Mouse (Mus musculus): ENCODE measurements at regions not wholly inside any gene's neighbourhood (a gene's known extent, or its start where the extent isn't known, plus 50 kb on each side); places are given as distances from the start of the nearest gene placed in this dataset.

DNA sequence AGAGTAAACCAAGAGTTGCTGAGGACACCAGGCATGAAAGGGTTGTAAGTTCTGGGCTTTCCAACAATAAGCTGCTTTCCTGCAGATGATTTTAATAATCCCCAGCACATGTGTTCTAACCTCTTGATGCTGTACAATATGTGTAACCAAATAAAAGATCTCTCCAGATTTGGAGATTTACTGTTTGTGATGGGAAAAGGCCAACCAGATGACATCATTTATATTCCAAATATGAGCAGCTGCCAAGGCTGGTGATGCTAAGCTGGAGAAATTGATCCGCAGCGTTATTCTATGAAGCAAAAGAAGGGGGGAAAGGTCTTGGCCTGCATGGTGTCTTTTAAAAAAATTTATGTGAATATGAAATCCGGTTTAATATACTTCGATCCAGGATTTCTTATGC, 160.1 kb upstream of the Gm12728 start:
- no peak overlapping the region for H3K4me3 ChIP-seq (ENCODE audit: low read depth, low read length)
- no peaks in the 10 kb centered on the region for H3K9me3 ChIP-seq (ENCODE audit: control insufficient read depth, low read length)
- no peaks in the 10 kb centered on the region for H3K4me1 ChIP-seq (replicated peaks; ENCODE audit: control insufficient read depth, insufficient read depth, low read length)
- H3K4me2 ChIP-seq (ENCODE audit: low read length) = no peak overlapping the region
- no peak for ATAC-seq (replicated peaks; ENCODE audit: low FRiP score, low TSS enrichment, low read depth)
- no peak overlapping the region for H3K27ac ChIP-seq (ENCODE audit: low read depth)
- DNase-seq (ENCODE audit: low spot score) = no peak
- WGBS = 84% methylated on average over 4 of the region's 4 CpGs
- no peaks in the 10 kb centered on the region for H3K36me3 ChIP-seq (ENCODE audit: control insufficient read depth, insufficient read depth, low read length)
- no peaks in the 10 kb centered on the region for H3K27me3 ChIP-seq (replicated peaks; ENCODE audit: control insufficient read depth, insufficient read depth, low read length)
- H3K9ac ChIP-seq (ENCODE audit: low read length) = no peak overlapping the region

DNA sequence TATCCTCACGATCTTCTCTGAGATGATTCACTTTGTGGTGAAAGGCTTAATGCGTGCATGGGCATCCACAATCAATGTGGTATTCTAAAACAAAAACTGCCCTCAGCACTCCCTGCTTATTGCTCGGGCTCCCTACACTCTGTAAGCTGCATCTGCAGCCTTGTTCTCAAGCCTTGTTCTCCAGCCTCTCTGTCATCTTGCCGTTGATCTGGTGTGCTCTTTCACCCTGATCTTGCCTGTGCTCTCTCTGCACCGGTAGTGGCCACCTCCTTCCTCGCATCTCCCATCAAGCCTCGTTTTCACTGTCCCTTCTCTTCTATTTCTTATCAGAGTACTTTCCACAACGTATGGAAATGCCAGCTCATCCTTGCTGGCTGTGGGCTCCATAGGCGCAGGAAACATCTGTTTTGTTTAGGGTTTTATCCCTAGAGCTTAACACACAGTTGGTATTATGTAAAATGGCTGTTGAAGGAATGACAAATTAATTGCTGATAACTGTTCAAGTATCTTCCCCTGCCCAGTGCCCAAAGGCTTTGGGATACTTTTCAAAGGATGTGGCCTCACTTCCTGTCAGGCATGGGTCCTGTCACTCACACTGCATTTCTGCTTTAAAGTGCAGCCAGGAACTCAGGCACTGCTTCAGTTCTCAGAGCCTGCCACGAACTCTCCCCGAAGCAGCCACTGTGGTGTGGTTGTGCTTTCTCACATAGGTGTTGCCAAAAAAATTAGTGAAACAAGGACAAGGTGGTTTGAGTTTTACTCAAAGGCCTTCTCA, 158.9 kb upstream of the Gm12728 start:
- H3K4me2 ChIP-seq (ENCODE audit: low read length) = no peak overlapping the region
- H3K27me3 ChIP-seq (replicated peaks; ENCODE audit: control insufficient read depth, insufficient read depth, low read length) = no peaks in the 10 kb centered on the region
- H3K27ac ChIP-seq (ENCODE audit: low read depth) = no peak overlapping the region
- WGBS = 72% methylated on average over 11 of the region's 11 CpGs
- H3K9me3 ChIP-seq (ENCODE audit: control insufficient read depth, low read length) = no peaks in the 10 kb centered on the region
- no peak overlapping the region for H3K4me3 ChIP-seq (ENCODE audit: low read depth, low read length)
- H3K36me3 ChIP-seq (ENCODE audit: control insufficient read depth, insufficient read depth, low read length) = no peaks in the 10 kb centered on the region
- no peaks in the 10 kb centered on the region for H3K4me1 ChIP-seq (replicated peaks; ENCODE audit: control insufficient read depth, insufficient read depth, low read length)
- no peak for DNase-seq (ENCODE audit: low spot score)
- no peak overlapping the region for H3K9ac ChIP-seq (ENCODE audit: low read length)
- no peak for ATAC-seq (replicated peaks; ENCODE audit: low FRiP score, low TSS enrichment, low read depth)

DNA sequence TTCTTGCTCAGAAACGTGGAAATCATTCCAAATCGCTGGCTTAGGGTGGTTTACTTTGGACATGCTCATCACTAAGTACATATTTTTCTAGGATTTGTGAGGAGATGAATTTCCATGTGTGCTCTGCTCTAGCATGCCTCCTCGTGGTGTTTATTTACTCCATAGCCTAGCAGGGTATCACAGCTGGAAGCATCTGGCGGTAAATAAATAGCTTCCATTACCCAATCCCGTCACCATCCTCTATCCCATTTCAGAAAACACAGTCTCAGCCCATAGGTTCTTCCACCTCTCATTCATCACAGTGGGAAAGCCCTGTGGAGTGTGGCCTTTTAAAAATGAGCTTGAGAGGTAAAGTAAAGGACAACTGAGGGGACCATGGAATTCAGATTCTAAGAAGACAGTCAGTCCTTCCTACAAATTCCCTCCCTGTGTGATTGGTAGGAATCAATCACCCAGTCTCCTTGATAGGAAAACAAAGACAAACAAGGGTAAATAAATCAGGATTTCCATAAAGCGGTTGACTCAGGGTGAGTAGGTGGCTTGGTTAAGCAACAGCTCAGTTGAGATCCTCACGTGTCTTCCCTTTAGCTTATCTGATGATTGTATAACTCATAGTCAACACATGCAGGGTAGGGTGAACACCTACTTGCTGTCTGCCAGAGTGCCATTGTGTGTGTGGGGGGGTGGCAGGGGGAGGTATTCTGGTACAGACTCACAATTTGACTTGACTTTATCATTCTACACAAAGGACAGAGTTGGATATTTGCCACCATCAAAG, 156.9 kb upstream of the Gm12728 start:
- H3K4me3 ChIP-seq (ENCODE audit: low read depth, low read length) = no peak overlapping the region
- ATAC-seq (replicated peaks; ENCODE audit: low FRiP score, low TSS enrichment, low read depth) = no peak
- 70% methylated on average over 7 of the region's 7 CpGs for WGBS
- H3K4me1 ChIP-seq (replicated peaks; ENCODE audit: control insufficient read depth, insufficient read depth, low read length) = no peaks in the 10 kb centered on the region
- DNase-seq (ENCODE audit: low spot score) = no peak
- H3K9ac ChIP-seq (ENCODE audit: low read length) = no peak overlapping the region
- no peaks in the 10 kb centered on the region for H3K36me3 ChIP-seq (ENCODE audit: control insufficient read depth, insufficient read depth, low read length)
- no peaks in the 10 kb centered on the region for H3K9me3 ChIP-seq (ENCODE audit: control insufficient read depth, low read length)
- H3K4me2 ChIP-seq (ENCODE audit: low read length) = no peak overlapping the region
- no peak overlapping the region for H3K27ac ChIP-seq (ENCODE audit: low read depth)
- no peaks in the 10 kb centered on the region for H3K27me3 ChIP-seq (replicated peaks; ENCODE audit: control insufficient read depth, insufficient read depth, low read length)

DNA sequence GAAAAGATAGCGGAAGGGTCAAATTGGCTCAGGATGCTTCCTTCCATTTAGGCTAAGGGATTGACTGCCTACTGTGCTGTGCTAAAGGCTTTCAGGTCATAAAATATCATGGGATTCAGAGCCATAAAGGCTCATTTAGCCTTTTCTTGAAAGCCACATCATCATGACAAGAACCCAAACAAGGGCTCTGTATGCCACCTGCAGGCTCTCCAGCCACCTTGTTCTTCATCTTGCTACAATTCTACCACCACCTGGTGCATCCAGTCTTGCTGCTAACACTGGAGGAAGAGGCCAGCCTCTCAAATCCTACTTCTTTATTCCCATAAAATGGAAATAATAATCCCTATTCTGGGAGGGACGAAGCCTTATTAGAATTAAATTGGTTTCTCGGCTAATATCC, 155.9 kb upstream of the Gm12728 start:
- no peaks in the 10 kb centered on the region for H3K4me1 ChIP-seq (replicated peaks; ENCODE audit: control insufficient read depth, insufficient read depth, low read length)
- no peak overlapping the region for H3K9ac ChIP-seq (ENCODE audit: low read length)
- H3K36me3 ChIP-seq (ENCODE audit: control insufficient read depth, insufficient read depth, low read length) = no peaks in the 10 kb centered on the region
- no peak for DNase-seq (ENCODE audit: low spot score)
- no peaks in the 10 kb centered on the region for H3K27me3 ChIP-seq (replicated peaks; ENCODE audit: control insufficient read depth, insufficient read depth, low read length)
- H3K4me2 ChIP-seq (ENCODE audit: low read length) = no peak overlapping the region
- no peak for ATAC-seq (replicated peaks; ENCODE audit: low FRiP score, low TSS enrichment, low read depth)
- 95% methylated on average over 3 of the region's 3 CpGs for WGBS
- H3K27ac ChIP-seq (ENCODE audit: low read depth) = no peak overlapping the region
- no peak overlapping the region for H3K4me3 ChIP-seq (ENCODE audit: low read depth, low read length)
- H3K9me3 ChIP-seq (ENCODE audit: control insufficient read depth, low read length) = no peaks in the 10 kb centered on the region

DNA sequence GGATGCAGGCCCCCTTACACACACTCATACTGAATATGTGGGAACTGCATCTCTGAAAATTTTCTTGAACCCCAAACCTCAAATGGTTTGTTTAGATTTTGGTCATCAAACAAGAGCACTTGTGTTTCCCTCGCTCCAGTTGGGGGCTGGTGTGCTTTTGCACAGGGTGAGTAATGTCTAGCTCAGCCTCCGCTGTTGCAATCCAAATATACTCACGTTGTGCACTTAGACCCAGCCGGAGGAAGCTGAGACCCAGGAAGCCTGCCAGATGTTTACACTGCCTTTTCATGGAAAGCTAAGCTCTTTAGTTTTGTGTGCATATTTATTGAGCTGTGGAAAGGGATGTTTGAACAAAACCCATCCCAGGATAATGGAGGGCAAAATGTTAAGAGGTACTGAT, 148.9 kb upstream of the Gm12728 start:
- no peak for DNase-seq (ENCODE audit: low spot score)
- WGBS = 25% methylated on average over 4 of the region's 4 CpGs

DNA sequence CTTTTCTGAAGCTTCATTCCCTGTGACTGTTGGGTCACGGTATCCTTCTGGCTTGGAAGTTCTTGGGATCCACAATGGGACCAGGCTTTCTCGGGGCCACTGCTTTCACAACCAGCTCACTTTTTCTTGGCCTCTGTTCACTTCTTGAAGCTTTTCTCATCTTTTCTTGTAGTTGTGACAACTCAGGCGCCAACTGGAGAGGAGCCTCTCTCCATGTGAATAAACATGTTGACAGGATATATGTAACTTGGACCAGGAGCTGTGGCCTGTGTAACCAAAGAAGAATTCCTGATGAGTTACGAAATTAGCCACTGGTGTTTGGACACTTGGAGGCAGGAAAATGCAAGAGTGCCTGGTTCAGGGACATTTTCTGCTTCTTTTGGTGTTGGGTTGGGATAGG, 148.1 kb upstream of the Gm12728 start:
- no peaks in the 10 kb centered on the region for H3K27me3 ChIP-seq (replicated peaks; ENCODE audit: control insufficient read depth, insufficient read depth, low read length)
- H3K36me3 ChIP-seq (ENCODE audit: control insufficient read depth, insufficient read depth, low read length) = no peaks in the 10 kb centered on the region
- no peaks in the 10 kb centered on the region for H3K9me3 ChIP-seq (ENCODE audit: control insufficient read depth, low read length)
- H3K9ac ChIP-seq (ENCODE audit: low read length) = no peak overlapping the region
- no peak overlapping the region for H3K4me2 ChIP-seq (ENCODE audit: low read length)
- ATAC-seq (replicated peaks; ENCODE audit: low FRiP score, low TSS enrichment, low read depth) (no peak), DNase-seq (ENCODE audit: low spot score) (no peak)
- 72% methylated on average over 4 of the region's 4 CpGs for WGBS
- no peak overlapping the region for H3K4me3 ChIP-seq (ENCODE audit: low read depth, low read length)
- H3K27ac ChIP-seq (ENCODE audit: low read depth) = 0 out of 2 replicates have a peak overlapping the region, but pooled peaks have one; percentile 33
- peaks cover 4% of the 10 kb centered on the region for H3K4me1 ChIP-seq (replicated peaks; ENCODE audit: control insufficient read depth, insufficient read depth, low read length)

More for the DNA sequence above, 148.9 kb upstream of the Gm12728 start:
- Histone ChIP-seq H3K4me3 (ENCODE audit: low read depth, low read length) (no peak overlapping the region), H3K4me1 (replicated peaks; ENCODE audit: control insufficient read depth, insufficient read depth, low read length) (peaks cover 4% of the 10 kb centered on the region), H3K9me3 (ENCODE audit: control insufficient read depth, low read length) (no peaks in the 10 kb centered on the region), H3K27me3 (replicated peaks; ENCODE audit: control insufficient read depth, insufficient read depth, low read length) (no peaks in the 10 kb centered on the region), H3K9ac (ENCODE audit: low read length) (no peak overlapping the region), H3K27ac (ENCODE audit: low read depth) (0 out of 2 replicates have a peak overlapping the region, but pooled peaks have one; percentile 33), H3K4me2 (ENCODE audit: low read length) (no peak overlapping the region), H3K36me3 (ENCODE audit: control insufficient read depth, insufficient read depth, low read length) (no peaks in the 10 kb centered on the region)
- no peak for ATAC-seq (replicated peaks; ENCODE audit: low FRiP score, low TSS enrichment, low read depth)

DNA sequence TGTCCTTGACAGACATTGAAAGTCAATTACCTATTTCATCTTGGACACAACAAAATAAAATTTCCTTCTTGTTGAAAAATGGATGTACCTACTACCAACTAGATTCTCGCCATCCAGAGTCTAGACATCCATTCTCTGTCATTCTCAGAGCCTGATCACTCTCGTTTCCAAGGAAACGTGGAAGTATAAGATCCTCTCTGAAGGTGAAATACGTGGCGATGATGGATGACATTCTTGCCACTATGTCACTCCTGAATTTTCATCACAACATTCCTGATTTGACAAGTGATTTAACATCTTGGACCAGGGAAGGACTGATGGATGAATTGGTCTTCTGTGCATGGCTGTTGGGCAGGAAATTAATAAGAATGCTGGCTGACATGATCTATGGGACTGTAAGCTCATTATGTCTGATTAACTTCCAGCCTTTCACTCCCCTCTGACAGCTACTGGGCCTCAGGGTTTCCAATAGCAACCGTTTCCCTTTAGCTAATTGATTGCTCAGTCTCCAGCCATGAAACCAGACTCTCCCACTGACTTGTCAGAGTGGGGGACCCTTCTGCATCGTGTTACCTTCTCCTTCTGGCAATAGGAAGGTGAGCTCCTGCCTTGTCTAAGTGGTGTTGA, 140.7 kb upstream of the Gm12728 start:
- ATAC-seq (replicated peaks; ENCODE audit: low FRiP score, low TSS enrichment, low read depth) = no peak
- no peaks in the 10 kb centered on the region for H3K9me3 ChIP-seq (ENCODE audit: control insufficient read depth, low read length)
- no peaks in the 10 kb centered on the region for H3K4me1 ChIP-seq (replicated peaks; ENCODE audit: control insufficient read depth, insufficient read depth, low read length)
- 54% methylated on average over 7 of the region's 7 CpGs for WGBS
- H3K27ac ChIP-seq (ENCODE audit: low read depth) = no peak overlapping the region
- no peaks in the 10 kb centered on the region for H3K27me3 ChIP-seq (replicated peaks; ENCODE audit: control insufficient read depth, insufficient read depth, low read length)
- no peak overlapping the region for H3K9ac ChIP-seq (ENCODE audit: low read length)
- H3K4me2 ChIP-seq (ENCODE audit: low read length) = no peak overlapping the region
- DNase-seq (ENCODE audit: low spot score) = no peak
- H3K4me3 ChIP-seq (ENCODE audit: low read depth, low read length) = no peak overlapping the region
- no peaks in the 10 kb centered on the region for H3K36me3 ChIP-seq (ENCODE audit: control insufficient read depth, insufficient read depth, low read length)

DNA sequence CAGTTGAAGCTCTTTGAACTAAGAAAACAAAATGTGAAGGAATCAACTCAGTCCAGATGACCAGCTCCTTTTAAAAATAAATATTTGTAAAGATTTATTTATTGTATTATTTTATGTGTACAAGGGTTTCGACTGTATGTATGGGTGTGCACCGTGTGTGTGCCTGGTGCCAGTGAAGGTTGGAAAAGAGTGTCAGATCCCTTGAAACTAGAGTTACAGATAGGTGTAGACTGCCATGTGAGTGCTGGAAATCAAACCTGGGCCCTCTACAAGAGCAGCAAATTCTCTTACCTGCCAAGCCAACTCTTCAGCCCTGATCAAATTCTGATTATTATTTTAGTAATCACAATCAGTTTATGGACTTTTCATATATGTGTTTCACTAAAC, 140.2 kb upstream of the Gm12728 start:
- DNase-seq (ENCODE audit: low spot score) (no peak), ATAC-seq (replicated peaks; ENCODE audit: low FRiP score, low TSS enrichment, low read depth) (no peak)
- Histone ChIP-seq H3K36me3 (ENCODE audit: control insufficient read depth, insufficient read depth, low read length) (no peaks in the 10 kb centered on the region), H3K4me2 (ENCODE audit: low read length) (no peak overlapping the region), H3K4me1 (replicated peaks; ENCODE audit: control insufficient read depth, insufficient read depth, low read length) (no peaks in the 10 kb centered on the region), H3K9me3 (ENCODE audit: control insufficient read depth, low read length) (no peaks in the 10 kb centered on the region), H3K9ac (ENCODE audit: low read length) (no peak overlapping the region), H3K27me3 (replicated peaks; ENCODE audit: control insufficient read depth, insufficient read depth, low read length) (no peaks in the 10 kb centered on the region), H3K27ac (ENCODE audit: low read depth) (no peak overlapping the region), H3K4me3 (ENCODE audit: low read depth, low read length) (no peak overlapping the region)
- WGBS = 62% methylated on average over 2 of the region's 2 CpGs

Data from intestine, embryonic 14.5 days (tissue).